Mouse (Mus musculus): ENCODE results near the gene Csnk1e. TPM values are rescaled to one million over a fixed set of nuclear protein-coding genes. Genes with fewer than 3 reads are reported as not detected.
"Not testable (repeated sequence)": the region's sequence is repeated elsewhere in the genome, so short reads cannot be mapped to it uniquely, and the experiment has no call there.

The Csnk1e gene
- polyA plus RNA-seq, 1 experiment from 2014 or later, result 269 TPM

DNA sequence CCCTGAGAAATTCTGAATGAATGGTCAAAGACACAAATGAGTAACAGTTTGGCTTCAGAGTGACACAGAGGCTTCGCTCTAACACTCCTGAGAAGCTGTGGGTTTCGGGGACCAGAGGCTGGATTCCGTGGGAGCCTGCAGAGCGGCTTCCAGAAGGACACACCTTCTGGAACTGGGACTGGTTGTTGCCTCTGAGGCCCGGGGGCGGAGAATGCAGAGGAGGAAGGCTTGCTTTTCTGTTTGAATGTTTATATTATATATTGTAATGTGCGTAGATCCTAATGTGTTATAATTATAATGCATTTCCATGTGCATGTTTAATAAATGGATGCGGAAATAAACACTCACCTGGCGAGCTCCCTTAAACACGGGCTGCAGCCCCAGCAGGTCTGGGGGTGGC is 15.7 kb upstream of the Csnk1e start:
- ATAC-seq, result no peak
- peaks cover 18% of the 10 kb centered on the region for H3K4me1 ChIP-seq (replicated peaks)
- no peaks in the 10 kb centered on the region for H3K36me3 ChIP-seq
- no peak overlapping the region for H3K27ac ChIP-seq
- peaks cover 5% of the 10 kb centered on the region; the same call in 1 of the 2 replicates for H3K27me3 ChIP-seq
- H3K9ac ChIP-seq (replicated peaks), result 0 out of 2 replicates have a peak overlapping the region, but pooled peaks have one; percentile 4
- H3K4me2 ChIP-seq (replicated peaks), result peak overlapping the region; percentile 42
- H3K4me3 ChIP-seq (replicated peaks), result peak overlapping the region; percentile 24; the same call in 1 of the 2 replicates
- no peaks in the 10 kb centered on the region for H3K9me3 ChIP-seq
- WGBS, result 48% methylated on average over 10 of the region's 10 CpGs

GRCm38 (mm10) chr15:79470583-79470982 is 15.2 kb upstream of the Csnk1e start:
- peaks cover 18% of the 10 kb centered on the region for H3K4me1 ChIP-seq (replicated peaks)
- peak overlapping the region; percentile 24 for H3K4me3 ChIP-seq (replicated peaks)
- no peaks in the 10 kb centered on the region for H3K36me3 ChIP-seq
- 27% methylated on average over 17 of the region's 17 CpGs for WGBS
- H3K9ac ChIP-seq (replicated peaks), result 0 out of 2 replicates have a peak overlapping the region, but pooled peaks have one; percentile 4
- H3K27me3 ChIP-seq, result peaks cover 5% of the 10 kb centered on the region; the same call in 1 of the 2 replicates
- no peak for ATAC-seq
- H3K9me3 ChIP-seq, result no peaks in the 10 kb centered on the region
- H3K4me2 ChIP-seq (replicated peaks), result peak overlapping the region; percentile 42
- no peak overlapping the region for H3K27ac ChIP-seq

DNA sequence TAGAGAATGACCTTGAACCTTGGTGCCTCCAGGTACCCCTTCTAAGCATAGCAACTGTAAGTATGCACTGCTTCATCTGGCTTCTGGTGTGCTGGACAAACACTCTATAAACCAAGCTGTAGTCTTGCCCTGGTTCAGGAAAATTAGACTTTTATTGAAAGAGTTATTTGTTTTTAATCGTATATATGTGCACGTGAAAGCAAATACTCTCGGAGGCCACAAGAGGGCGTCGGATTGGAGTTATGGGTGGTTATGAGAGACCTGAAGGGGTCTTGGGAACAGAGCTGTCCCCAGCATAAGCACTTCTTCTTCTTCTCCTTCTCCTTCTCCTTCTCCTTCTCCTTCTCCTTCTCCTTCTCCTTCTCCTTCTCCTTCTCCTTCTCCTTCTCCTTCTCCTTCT is 14.2 kb upstream of the Csnk1e start:
- Histone ChIP-seq H3K4me2 (replicated peaks) (no peak overlapping the region), H3K9me3 (no peaks in the 10 kb centered on the region), H3K27ac (no peak overlapping the region), H3K27me3 (peaks cover 5% of the 10 kb centered on the region; the same call in 1 of the 2 replicates), H3K4me3 (replicated peaks) (no peak overlapping the region), H3K36me3 (no peaks in the 10 kb centered on the region), H3K9ac (replicated peaks) (no peak overlapping the region), H3K4me1 (replicated peaks) (peaks cover 18% of the 10 kb centered on the region)
- no peak for ATAC-seq
- WGBS, result 69% methylated on average over 5 of the region's 5 CpGs

DNA sequence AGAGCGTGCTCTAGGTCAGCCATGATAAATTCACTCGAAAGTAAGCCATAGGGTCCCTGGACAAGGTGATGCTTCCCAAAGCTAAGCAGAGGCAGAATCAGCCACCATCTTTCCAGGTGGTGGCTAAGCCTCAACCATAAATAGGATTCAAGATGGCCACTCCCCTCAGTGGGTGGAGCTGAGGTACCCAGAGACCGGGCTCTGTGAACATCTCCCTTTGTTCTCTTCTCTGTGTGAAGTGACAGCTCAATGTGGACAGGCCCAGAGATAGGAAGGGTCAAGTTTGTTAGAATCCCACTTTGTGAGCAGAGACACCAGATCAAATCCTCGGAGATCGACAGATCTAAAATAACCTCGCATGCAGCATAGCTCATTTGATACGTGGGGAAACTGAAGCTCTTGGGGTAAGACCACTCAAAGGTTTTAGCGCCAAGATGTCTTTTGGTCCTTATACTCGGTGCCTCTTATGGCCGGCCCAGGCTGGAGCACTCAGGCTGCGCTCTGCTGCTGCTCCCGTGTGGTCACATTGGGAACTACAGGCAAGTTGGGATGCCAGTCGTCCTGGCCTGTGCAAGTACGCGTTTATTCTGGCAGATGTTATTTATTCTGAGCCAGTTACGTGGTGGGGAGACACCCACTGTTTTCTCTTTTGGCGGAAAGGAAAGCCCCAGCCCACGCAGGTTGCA is 11.4 kb upstream of the Csnk1e start:
- peaks cover 18% of the 10 kb centered on the region for H3K4me1 ChIP-seq (replicated peaks)
- ATAC-seq, result peak; percentile 94
- WGBS, result 5% methylated on average over 18 of the region's 18 CpGs
- H3K27me3 ChIP-seq, result peaks cover 26% of the 10 kb centered on the region
- no peaks in the 10 kb centered on the region for H3K9me3 ChIP-seq
- no peaks in the 10 kb centered on the region for H3K36me3 ChIP-seq
- no peak overlapping the region for H3K27ac ChIP-seq
- H3K9ac ChIP-seq (replicated peaks), result no peak overlapping the region
- no peak overlapping the region for H3K4me2 ChIP-seq (replicated peaks)
- no peak overlapping the region for H3K4me3 ChIP-seq (replicated peaks)

DNA sequence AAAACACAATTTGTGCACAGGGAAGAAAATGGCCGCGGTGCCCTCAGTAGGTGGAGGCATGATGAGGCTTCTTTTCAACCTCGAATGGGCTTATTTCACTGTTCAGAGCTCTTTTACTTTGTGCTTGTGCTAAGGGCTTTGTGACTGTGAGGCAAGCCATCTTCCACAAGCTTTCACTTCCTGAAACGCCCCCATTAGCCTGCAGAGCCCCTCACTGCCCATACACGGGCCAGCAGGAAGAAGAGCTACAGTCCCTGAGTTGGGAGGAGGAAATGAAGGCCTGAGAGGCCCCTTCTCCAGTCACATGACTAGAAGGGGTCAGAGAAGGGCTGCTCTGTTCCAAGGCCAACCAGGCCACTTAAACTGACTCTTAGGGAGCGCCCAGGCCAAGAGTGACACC is 1.2 kb upstream of the Csnk1e start:
- Histone ChIP-seq H3K4me1 (replicated peaks) (peaks cover 9% of the 10 kb centered on the region), H3K9me3 (no peaks in the 10 kb centered on the region), H3K4me2 (replicated peaks) (no peak overlapping the region), H3K36me3 (no peaks in the 10 kb centered on the region), H3K27me3 (peaks cover 20% of the 10 kb centered on the region), H3K27ac (no peak overlapping the region), H3K9ac (replicated peaks) (no peak overlapping the region), H3K4me3 (replicated peaks) (no peak overlapping the region)
- 77% methylated on average over 6 of the region's 6 CpGs for WGBS
- no peak for ATAC-seq

GRCm38 (mm10) chr15:79456104-79456503 is 738 bp upstream of the Csnk1e start:
- not testable (repeated sequence) for H3K4me3 ChIP-seq (replicated peaks); H3K9ac ChIP-seq (replicated peaks); H3K4me1 ChIP-seq (replicated peaks); ATAC-seq; H3K27ac ChIP-seq; H3K4me2 ChIP-seq (replicated peaks); H3K9me3 ChIP-seq; H3K36me3 ChIP-seq
- H3K27me3 ChIP-seq, result peaks cover 17% of the 10 kb centered on the region
- 65% methylated on average over 5 of the region's 6 CpGs for WGBS

DNA sequence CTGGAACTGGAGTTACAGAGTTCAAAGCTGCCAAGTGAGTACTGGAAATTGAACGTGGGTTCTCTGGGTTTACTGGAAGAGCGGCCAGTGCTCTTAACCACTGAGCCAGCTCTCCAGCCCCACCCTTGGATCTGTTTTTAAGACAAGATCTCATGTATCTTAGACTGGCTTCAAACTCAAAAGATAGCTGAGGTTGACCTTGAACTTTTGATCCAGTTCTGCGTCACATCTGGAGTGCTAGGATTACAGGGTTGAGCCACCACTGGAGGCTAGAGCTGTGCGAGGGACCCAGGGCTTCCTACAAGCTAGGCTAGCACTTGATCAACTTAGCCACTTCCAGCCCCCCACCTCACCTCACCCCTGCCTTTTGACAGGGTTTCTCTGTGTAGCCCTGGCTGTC is 1.5 kb downstream of the Csnk1e start:
- Histone ChIP-seq H3K36me3 (no peaks in the 10 kb centered on the region), H3K27me3 (peaks cover 14% of the 10 kb centered on the region), H3K4me2 (replicated peaks) (no peak overlapping the region), H3K9ac (replicated peaks) (no peak overlapping the region), H3K4me3 (replicated peaks) (no peak overlapping the region), H3K4me1 (replicated peaks) (peaks cover 9% of the 10 kb centered on the region), H3K27ac (no peak overlapping the region), H3K9me3 (no peaks in the 10 kb centered on the region)
- 93% methylated on average over 4 of the region's 4 CpGs for WGBS
- no peak for ATAC-seq

GRCm38 (mm10) chr15:79448041-79448440 is 7.3 kb downstream of the Csnk1e start:
- Histone ChIP-seq H3K9ac (replicated peaks) (no peak overlapping the region), H3K4me1 (replicated peaks) (no peaks in the 10 kb centered on the region), H3K4me2 (replicated peaks) (no peak overlapping the region), H3K36me3 (no peaks in the 10 kb centered on the region), H3K27ac (no peak overlapping the region), H3K27me3 (no peaks in the 10 kb centered on the region), H3K9me3 (no peaks in the 10 kb centered on the region), H3K4me3 (replicated peaks) (no peak overlapping the region)
- WGBS, result 82% methylated on average over 3 of the region's 3 CpGs
- ATAC-seq, result no peak

DNA sequence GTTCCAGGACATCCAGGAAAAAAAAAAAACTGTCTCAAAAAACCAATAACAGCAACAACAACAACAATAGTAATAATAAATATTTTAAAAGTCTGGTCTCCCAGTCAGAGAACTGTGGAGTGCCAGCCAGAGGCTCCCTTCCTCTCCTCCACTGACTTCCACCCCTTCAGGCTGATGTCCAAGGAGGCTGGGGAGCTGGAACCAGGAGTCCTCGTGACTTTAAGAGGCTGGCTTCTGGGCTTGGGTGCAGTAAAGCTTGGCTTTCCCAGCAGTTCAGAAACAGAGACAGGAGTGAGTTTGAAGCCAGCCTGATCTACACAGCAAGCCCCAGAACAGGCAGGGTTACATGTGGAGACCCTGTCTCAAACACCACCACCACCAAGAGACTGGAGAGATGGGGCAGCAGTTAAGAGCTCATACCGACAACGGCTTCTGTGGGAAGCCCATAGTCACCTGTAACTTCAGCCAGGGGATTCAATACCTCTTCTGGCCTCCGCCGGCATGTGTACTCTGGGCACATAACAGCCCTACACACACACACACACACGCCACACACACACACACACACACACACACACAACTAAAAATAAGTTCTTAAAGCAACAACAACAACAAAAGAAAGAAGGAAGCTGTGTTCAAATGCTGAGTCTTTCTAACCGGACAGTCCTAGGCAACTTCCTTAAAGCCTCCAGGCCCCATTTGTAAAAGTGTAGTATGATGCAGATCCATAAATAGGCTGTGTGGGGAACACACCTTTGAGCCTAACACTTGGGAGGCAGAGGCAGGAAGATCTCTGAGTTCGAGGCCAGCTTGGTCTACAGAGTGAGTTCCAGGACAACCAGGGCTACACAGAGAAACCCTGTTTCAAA is 9.3 kb downstream of the Csnk1e start:
- peaks cover 7% of the 10 kb centered on the region for H3K4me1 ChIP-seq (replicated peaks)
- H3K4me3 ChIP-seq (replicated peaks), result no peak overlapping the region
- no peaks in the 10 kb centered on the region for H3K9me3 ChIP-seq
- 83% methylated on average over 8 of the region's 8 CpGs for WGBS
- H3K27ac ChIP-seq, result no peak overlapping the region
- no peaks in the 10 kb centered on the region for H3K36me3 ChIP-seq
- H3K4me2 ChIP-seq (replicated peaks), result no peak overlapping the region
- no peaks in the 10 kb centered on the region for H3K27me3 ChIP-seq
- no peak overlapping the region for H3K9ac ChIP-seq (replicated peaks)
- no peak for ATAC-seq

DNA sequence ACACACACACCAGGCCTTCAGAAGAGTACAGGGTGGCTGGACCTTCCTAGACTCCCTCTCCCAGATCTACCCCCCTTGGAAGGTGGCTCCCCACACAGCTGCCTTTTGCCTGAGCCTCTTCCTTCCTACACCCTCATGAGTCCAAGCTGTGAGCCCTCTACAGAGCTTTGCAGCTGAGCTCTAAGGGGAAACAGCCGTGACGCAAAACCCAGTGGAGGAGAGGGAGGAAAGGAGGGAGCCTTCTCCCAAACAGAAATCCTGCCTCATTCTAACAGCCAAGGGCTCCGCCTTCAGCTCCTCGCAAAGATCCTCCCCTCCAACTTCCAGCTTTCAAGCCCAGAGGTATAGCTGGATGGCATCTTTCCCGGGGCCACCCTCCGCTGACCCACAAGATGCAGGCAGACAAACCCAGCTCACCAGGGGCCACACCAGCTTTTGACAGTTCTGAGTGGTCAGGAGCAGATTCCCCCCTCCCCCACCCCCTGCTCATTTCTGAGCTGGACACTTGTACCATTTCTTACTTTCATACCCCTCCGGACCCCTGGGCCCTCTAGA is 11.4 kb downstream of the Csnk1e start:
- Histone ChIP-seq H3K27me3 (no peaks in the 10 kb centered on the region), H3K4me3 (replicated peaks) (no peak overlapping the region), H3K36me3 (no peaks in the 10 kb centered on the region), H3K9ac (replicated peaks) (no peak overlapping the region), H3K4me2 (replicated peaks) (no peak overlapping the region), H3K9me3 (no peaks in the 10 kb centered on the region), H3K27ac (no peak overlapping the region), H3K4me1 (replicated peaks) (peaks cover 26% of the 10 kb centered on the region)
- ATAC-seq, result no peak
- 42% methylated on average over 7 of the region's 7 CpGs for WGBS

- no peak overlapping the region for H3K4me3 ChIP-seq (replicated peaks)
- peaks cover 35% of the 10 kb centered on the region for H3K4me1 ChIP-seq (replicated peaks)
- H3K36me3 ChIP-seq, result peaks cover 9% of the 10 kb centered on the region
- no peak overlapping the region for H3K27ac ChIP-seq
- WGBS, result 79% methylated on average over 9 of the region's 9 CpGs
- H3K9ac ChIP-seq (replicated peaks), result 0 out of 2 replicates have a peak overlapping the region, but pooled peaks have one; percentile 99
- H3K4me2 ChIP-seq (replicated peaks), result peak overlapping the region; percentile 99; the same call in 1 of the 2 replicates
- no peak for ATAC-seq
- H3K27me3 ChIP-seq, result no peaks in the 10 kb centered on the region
- H3K9me3 ChIP-seq, result no peaks in the 10 kb centered on the region
These were observed 12.3 kb downstream of the Csnk1e start for GRCm38 (mm10) chr15:79442961-79443518.

DNA sequence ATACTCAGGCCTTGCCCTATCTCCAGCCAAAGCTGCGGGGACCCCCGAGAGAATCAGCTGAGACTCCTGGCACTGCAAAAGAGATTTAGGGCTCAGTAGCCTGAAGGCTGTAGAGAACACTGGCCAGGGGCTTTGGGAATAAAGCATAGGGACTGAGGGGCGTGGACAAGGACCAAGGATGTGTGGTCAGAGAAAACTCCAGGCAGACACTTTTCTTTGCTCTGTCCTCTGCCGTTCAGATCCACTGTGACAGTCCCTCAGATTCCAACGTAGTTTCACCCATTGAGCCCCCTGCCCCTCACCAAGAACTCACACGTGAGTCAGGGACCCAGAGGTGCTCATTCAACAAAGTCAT is 13.1 kb downstream of the Csnk1e start:
- 0% methylated on average over 6 of the region's 6 CpGs for WGBS
- peaks cover 17% of the 10 kb centered on the region for H3K36me3 ChIP-seq
- H3K4me2 ChIP-seq (replicated peaks), result peak overlapping the region; percentile 99
- H3K4me3 ChIP-seq (replicated peaks), result peak overlapping the region; percentile 93
- no peaks in the 10 kb centered on the region for H3K9me3 ChIP-seq
- H3K4me1 ChIP-seq (replicated peaks), result peaks cover 43% of the 10 kb centered on the region
- H3K27me3 ChIP-seq, result no peaks in the 10 kb centered on the region
- peak overlapping the region; percentile 99 for H3K9ac ChIP-seq (replicated peaks)
- ATAC-seq, result peak; percentile 34; the same call in 1 of the 2 replicates
- peak overlapping the region; percentile 95 for H3K27ac ChIP-seq

Measured in midbrain, embryonic 13.5 days (tissue).